Mouse (Mus musculus) kidney, postnatal 4 days (tissue): ENCODE results near the gene Olfr1394.
A peak's percentile ranks its signal among the peaks of the same experiment; 100 is the strongest.
"Not testable (repeated sequence)": the region's sequence is repeated elsewhere in the genome, so short reads cannot be mapped to it uniquely, and the experiment has no call there.

ENCODE experiments used
- DNase-seq, 2 experiments: peaks; one replicate each; pipeline ENCODE4 v3.0.0; 2021; ENCODE audit warnings: mixed read lengths in 2 of 2

Gene Olfr1394

DNA sequence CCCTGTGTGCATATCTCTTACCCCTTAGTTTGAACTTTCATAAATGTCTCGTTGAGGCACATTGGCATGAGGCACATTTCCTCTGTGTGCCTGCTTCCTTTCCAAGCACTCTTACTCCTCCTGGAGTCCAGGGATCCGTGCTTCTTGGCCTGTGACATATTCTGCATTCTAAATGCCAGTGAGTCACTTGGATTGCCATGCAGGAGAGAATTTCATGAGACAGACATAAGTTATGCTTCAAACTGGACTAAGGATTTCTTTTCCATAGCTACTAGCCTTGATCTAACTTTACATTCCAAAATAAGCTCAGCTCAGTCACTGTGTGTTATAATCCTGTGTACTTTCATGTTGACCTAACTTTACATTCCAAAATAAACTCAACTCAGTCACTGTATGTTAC is 36.9 kb downstream of the Olfr1394 start:
- no peak for DNase-seq

DNA sequence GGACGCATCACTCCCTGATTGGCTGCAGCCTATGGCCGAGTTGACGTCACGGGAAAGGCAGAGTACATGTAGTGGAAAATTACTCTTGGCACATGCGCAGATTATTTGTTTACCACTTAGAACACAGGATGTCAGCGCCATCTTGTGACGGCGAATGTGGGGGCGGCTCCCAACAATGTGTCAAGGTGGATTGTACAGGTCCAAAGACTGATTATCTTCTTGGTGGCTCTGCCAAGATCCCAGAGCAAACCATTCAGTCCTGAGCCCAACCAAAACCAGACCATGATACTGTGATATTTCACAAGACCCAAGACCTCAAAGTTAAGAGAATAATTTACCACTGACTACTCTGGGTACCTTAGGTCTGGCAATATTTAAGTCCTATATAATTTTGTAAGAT is 40.6 kb downstream of the Olfr1394 start:
- DNase-seq, result not testable (repeated sequence)

DNA sequence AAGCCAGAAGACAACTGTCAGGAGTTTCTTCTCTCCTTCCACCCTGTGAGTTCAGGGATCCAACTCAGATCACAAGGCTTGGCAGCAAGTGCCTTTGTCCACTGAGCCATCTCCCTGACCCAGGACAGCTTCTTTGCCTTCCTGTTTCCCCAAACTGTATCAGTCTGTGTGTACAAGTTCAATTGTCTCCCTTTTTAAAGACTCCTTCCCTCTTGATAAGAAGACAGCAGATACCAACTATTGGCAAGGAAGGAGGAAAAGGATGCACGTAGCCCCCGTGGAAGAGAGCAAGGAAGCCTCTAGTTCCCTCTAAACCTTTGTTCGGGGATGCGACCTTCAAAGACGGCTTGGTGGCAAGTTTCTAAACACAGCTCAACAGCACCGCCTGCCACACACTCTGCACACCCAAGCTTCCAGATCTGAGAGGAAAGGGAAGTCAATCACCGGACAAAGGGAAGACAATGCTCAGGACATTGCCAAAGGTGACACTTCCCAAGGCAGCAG is 41.7 kb downstream of the Olfr1394 start:
- peak in 1 of 2 experiments; percentile 26 for DNase-seq

DNA sequence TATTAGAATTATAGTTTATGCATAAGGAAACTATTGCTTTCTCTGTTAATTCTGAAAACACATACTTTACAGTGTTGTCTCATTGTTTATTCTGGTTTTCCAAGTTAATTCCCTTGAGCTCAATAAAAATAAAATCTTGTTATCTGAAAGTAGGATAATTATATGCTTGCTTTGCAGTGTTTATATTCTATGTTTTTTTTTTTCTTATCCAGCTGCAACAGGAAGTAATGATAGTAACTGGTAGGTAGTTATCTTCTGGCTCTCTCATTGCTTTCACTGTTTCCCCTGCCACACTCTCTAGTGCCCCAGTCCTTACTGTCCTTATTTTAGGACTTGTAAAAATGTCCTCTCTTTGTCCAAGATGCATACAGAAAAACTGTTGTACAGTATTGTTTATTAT is 46.5 kb downstream of the Olfr1394 start:
- no peak for DNase-seq

DNA sequence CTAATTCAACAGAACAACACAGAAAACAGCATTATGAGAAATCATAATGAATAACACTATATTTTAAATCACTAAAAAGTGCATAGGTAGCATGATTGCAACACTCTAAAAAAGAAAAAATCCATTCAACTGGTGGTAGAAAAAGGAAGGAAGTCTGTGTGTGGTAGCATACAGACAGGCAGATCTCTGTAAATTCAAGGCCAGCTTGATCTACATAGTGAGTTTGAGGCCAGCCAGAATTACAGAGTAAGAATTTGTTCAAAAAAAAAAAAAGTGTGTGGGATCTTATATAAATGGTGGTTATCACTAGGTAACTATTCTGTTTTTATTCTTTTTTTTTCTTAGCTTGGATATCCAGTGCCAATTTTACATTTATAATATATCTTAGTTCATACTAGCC is 47.0 kb downstream of the Olfr1394 start:
- no peak for DNase-seq

DNA sequence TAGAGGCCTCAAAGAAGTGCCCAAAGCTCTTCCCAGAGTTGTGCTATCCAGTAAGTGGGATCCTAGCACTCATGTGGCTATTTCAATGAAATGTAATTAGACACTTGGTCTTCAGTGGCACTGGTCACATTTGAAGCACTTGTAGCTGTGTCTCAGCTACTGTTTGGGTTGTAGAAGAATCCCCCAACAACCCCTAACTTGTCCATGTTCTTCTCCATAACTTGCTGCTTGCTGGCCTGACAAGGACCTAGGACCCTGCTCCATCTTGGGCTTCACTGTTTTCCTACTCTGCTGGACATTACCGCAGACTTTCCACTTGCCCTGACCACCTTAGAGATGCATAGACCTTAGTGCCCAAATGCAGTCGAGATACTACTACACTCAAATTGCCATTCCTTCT is 47.9 kb downstream of the Olfr1394 start:
- DNase-seq, result no peak

DNA sequence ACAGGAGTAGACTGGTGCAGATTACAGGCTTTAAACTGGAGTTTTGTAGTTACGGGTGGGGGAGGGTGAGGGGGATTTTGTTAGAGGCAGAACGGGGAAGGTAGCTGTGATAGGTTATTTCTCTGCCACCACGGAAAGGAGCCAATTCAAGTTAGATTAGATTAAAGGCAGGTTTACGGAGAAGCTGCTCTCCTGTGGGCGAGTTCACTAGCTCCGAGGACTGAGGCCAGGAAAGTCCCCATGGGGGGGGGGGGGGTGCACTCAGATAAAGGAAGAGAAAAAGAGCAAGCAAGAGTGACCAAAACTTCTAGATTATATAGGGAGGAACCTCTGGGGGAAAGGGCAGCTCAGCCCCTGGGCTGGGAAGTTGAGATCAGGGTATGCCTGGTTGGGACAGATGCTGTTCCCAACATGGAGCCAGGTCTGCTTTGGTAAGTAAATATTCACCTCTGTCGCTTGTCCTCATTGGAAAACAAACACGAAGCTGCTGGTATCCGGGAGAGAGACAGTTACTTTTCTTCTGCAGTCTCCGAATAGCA is 48.4 kb downstream of the Olfr1394 start:
- peak; percentile 33 to 56 for DNase-seq

DNA sequence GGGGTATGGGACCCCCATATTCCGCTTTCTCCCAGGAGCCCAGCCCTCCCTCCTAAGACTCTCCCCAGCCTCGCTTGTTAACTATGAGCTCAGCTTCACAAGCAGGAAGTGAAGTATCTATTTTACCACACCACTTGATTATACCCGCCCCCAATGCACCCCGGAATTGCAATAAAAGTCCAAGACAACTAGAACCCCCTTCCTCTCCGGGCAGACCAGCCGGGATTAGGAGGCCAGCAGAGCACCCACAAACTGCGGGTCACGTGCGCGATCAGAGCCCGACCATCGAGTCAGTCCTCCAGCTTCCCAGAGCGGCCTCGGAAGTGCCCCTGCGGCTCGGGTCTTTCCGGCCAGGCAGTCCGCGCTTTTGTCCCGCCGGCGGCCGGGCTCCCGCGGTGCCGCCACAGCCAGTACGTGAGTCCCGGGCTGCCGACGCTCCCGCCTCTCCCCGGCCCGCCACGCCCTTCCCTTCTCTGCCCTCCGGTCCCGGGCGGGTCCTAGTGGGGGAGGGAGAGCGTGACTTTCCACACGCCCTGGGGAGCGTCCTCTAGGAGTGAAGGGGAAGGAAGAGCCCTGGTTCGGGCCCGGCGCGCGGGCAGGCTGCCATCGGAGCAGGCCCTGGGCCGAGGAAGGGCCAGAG is 49.1 kb downstream of the Olfr1394 start, which contains the start of gene Zfp62:
Gene Zfp62 (plus strand): TSS at position 164 of the 640 bp plus-strand sequence.
- DNase-seq, result peak; percentile 97 to 98

DNA sequence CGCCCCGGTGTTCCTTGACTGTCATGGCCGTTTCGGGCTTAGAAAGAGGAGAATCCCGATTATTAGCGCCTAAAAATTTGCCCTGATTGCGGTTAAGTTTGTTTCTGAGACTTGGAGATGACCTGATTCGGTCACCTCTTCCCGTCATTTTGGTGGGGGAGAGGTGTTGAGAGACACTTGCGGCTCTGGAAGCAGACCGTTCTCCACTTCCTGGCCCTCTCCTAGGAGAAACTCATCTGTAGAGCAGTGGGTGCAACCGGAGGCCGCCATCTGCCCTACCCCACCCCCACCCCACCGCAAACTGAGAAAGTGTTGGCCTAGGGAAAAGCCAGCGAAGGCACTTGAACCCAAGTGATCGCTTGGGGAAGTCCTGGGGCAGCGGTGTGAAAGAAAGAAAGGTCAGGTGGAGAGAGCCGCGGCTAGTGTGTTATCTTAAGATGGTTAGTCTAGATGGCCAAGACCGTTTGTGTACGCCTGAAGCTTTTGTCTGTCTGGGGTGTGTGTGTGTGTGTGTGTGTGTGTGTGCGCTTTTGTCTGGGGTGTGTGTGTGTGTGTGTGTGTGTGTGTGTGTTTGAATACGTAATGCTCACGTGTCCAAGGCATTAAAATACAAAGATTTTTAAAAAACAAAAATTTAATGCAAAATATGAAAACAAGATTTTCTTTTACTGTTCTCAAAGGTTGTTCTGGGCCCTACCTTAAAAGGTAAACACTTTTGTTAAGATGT is 49.8 kb downstream of the Olfr1394 start:
- DNase-seq, result peak in 1 of 2 experiments; percentile 51

DNA sequence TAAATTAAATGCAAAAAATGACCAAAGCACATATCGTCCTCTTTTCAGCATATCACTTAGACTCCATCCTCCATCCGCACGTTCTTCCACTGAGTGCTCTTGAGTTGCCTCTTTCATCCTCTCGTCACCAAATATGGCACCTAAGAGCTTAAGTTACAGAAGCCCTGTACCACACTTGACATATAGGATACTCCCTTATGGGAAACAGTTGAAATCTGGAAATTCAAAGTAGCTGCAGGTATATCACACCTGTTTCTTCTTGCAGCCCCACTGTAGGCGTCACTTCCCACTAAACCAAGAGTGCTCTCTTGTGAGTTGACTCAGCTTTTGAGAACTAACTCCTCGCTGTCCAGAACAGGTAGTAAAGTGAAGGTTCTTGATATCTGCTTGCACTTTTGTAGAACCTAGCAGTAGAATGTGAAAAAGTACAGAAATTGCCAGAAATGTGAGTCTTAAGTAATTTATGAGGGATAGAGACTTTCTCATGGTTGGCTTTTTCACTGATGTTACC is 51.0 kb downstream of the Olfr1394 start:
- no peak for DNase-seq

DNA sequence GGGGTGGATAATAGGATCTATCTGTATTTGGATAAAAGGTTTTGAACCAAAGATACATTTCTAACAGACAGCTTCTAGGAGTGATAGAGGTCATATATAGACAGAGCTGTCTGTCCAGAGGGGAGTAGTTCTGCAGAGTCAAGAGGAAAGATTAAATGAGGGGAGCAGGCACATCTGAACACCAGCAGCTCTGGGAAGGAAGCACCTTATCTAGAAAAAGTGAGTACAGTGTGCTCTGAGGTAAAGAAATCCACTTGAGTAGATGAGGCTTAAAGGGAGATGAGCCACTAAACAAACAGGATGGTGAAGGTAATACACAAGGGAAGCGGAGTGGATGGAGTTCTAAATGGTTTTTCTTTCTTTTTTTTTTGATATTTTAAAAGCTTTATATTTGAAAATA is 53.3 kb downstream of the Olfr1394 start:
- DNase-seq, result no peak
